ENCODE assay signal across 8 mouse cellular contexts in the genomic region with DNA sequence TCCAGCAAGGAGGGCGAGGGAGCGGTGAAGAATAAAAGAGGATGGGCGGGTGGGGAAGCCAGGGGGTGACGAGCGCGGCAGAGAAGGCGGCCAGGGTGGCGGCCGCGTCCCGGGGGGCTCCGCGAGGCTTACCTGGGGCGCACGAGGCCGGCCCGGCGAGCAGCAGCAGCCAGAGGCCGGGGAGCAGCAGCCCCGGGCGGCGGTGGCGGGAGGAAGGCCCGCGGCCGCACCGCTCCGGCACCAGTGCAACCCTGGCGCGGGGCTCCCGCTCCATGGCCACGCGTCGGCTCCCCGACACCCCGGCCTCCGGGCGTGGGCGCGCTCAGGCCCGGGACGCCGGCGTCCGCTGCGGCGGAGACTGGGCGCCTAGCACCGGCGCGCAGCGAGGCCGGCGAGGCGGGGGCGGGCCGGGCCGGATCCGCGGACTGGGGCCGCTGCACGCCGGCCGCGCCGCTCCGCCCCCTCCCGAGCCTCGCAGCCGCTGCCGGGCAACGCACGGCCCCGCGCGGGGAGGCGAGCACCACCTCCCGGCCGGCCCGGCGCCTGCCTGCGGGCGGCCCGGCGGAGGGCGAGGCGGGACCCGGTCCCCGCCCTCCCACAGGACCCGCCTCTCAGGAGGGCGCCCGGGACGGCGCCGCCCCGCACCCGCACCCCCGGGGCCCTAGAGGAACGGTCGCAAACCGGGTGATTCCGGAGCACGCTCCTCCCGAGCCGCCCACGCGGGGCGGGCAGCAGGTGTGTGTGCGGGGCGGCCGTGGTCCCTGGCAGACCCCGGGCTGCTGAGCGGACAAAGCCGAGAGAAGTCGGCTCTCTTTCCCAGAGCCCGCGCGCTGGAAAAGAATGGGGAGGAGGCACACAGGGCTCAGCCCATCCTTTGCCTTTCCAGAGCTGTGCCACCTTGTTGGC. TPM values are rescaled to one million over a fixed set of nuclear protein-coding genes. Genes with fewer than 3 reads are reported as not detected.
DNase-seq lines count a peak whose midpoint lies in the region; ATAC-seq and TF ChIP-seq lines count a peak whose summit lies in the region.

TSS of gene D630045J12Rik (minus strand) at position 274 of the 906 bp plus-strand sequence.

- WGBS in forebrain, embryonic 11.5 days = under 1% methylated on average over 108 of the region's 118 CpGs
- under 1% methylated on average over 86 of the region's 118 CpGs for WGBS in heart, embryonic 16.5 days
- under 1% methylated on average over 99 of the region's 118 CpGs for WGBS in liver, embryonic 16.5 days (ENCODE audit: insufficient replicate concordance)
- 0% methylated on average over 56 of the region's 118 CpGs for WGBS in neural tube, embryonic 15.5 days

- H3K4me3 ChIP-seq in CH12.LX (replicated peaks in 1 of 3; ENCODE audit: low read depth in 2 of 3, low read length in 2 of 3, poor library complexity in 1 of 3) = peak within 1 kb of the TSS; percentile 42 to 79 (median 73)
- H3K4me3 ChIP-seq in brown adipose tissue, adult 24 weeks (ENCODE audit: insufficient read depth, low read depth, low read length) = peak within 1 kb of the TSS; percentile 67
- peak within 1 kb of the TSS; percentile 82 for H3K4me3 ChIP-seq in forebrain, embryonic 11.5 days (ENCODE audit: low read depth, low read length)
- peak within 1 kb of the TSS; percentile 88 for H3K4me3 ChIP-seq in heart, embryonic 16.5 days (ENCODE audit: low read length)
- peak within 1 kb of the TSS; percentile 64 for H3K4me3 ChIP-seq in liver, embryonic 16.5 days (ENCODE audit: low read depth, low read length)
- peak within 1 kb of the TSS; percentile 85 for H3K4me3 ChIP-seq in neural tube, embryonic 15.5 days (replicated peaks)

- TF ChIP-seq EP300 in CH12.LX (IDR thresholded peaks at IDR 0.05; ENCODE audit: low read length) = no peak

- peaks cover 13 to 74% of the 10 kb centered on the region in 2 experiments for H3K4me1 ChIP-seq in CH12.LX (ENCODE audit: control insufficient read depth in 1 of 2, insufficient read depth in 2 of 2)
- H3K4me1 ChIP-seq in brown adipose tissue, adult 24 weeks (ENCODE audit: control insufficient read depth, insufficient read depth, insufficient read length, low read length) = peaks cover 2% of the 10 kb centered on the region; the same call in 1 of the 2 replicates
- H3K4me1 ChIP-seq in forebrain, embryonic 11.5 days (replicated peaks; ENCODE audit: control insufficient read depth, insufficient read depth, low read length) = peaks cover 12% of the 10 kb centered on the region; the same call in 1 of the 2 replicates
- H3K4me1 ChIP-seq in heart, embryonic 16.5 days (ENCODE audit: control insufficient read depth, insufficient read depth, low read length) = 0 out of 2 replicates have a peak, but pooled peaks cover 7% of the 10 kb centered on the region
- H3K4me1 ChIP-seq in liver, embryonic 16.5 days (ENCODE audit: control insufficient read depth, low read depth, low read length) = peaks cover 6% of the 10 kb centered on the region; the same call in 1 of the 2 replicates
- peaks cover 40% of the 10 kb centered on the region for H3K4me1 ChIP-seq in neural tube, embryonic 15.5 days

- in situ Hi-C loops in CH12.LX (cut with MboI; ENCODE audit: low pct_ligation_motif_present, low pct_unique_long_range_greater_than_20kb, low sequenced_read_pairs) = loop anchor here (10.0 kb wide), 1 partner anchor 49 kb away; no protein-coding TSS in a partner anchor

- no peaks in the 10 kb centered on the region for H3K36me3 ChIP-seq in CH12.LX (replicated peaks in 1 of 2; ENCODE audit: control insufficient read depth in 1 of 2, insufficient read depth in 1 of 2, low read length in 1 of 2)
- no peaks in the 10 kb centered on the region for H3K36me3 ChIP-seq in forebrain, embryonic 11.5 days (ENCODE audit: control insufficient read depth, insufficient read depth, low read length)
- H3K36me3 ChIP-seq in heart, embryonic 16.5 days (ENCODE audit: control insufficient read depth, insufficient read depth) = no peaks in the 10 kb centered on the region
- H3K36me3 ChIP-seq in liver, embryonic 16.5 days (ENCODE audit: control insufficient read depth, insufficient read depth) = no peaks in the 10 kb centered on the region
- no peaks in the 10 kb centered on the region for H3K36me3 ChIP-seq in neural tube, embryonic 15.5 days

- peak within 1 kb of the TSS; percentile 86 for H3K4me2 ChIP-seq in CH12.LX (ENCODE audit: insufficient read depth, low read depth, poor library complexity, severe bottlenecking)
- peak within 1 kb of the TSS; percentile 74 for H3K4me2 ChIP-seq in forebrain, embryonic 11.5 days (ENCODE audit: low read depth, low read length, severe bottlenecking)
- H3K4me2 ChIP-seq in heart, embryonic 16.5 days (ENCODE audit: low read depth, low read length) = peak within 1 kb of the TSS; percentile 95
- H3K4me2 ChIP-seq in liver, embryonic 16.5 days (ENCODE audit: low read depth, low read length) = peak within 1 kb of the TSS; percentile 88
- H3K4me2 ChIP-seq in neural tube, embryonic 15.5 days = peak within 1 kb of the TSS; percentile 83

- peak; percentile 31 for DNase-seq in CH12.LX (ENCODE audit: extremely low read depth)
- DNase-seq in forebrain, embryonic 11.5 days (ENCODE audit: low spot score) = peak; percentile 85
- peak; percentile 75 to 93 for DNase-seq in kidney, postnatal 25 days
- DNase-seq in thymus, adult 18-20 months = peak; percentile 44 to 48

- dilution Hi-C loops in CH12.LX (cut with MboI; ENCODE audit: extremely low pct_ligation_motif_present, extremely low pct_unique_long_range_greater_than_20kb, low sequenced_read_pairs) = no loop called here

- peak in 1 of 2 experiments; percentile 48; a peak in 2 of 4 replicates for TF ChIP-seq CTCF in CH12.LX (conservative IDR thresholded peaks at IDR 0.05 in 1 of 2, IDR thresholded peaks at IDR 0.05 in 1 of 2; ENCODE audit: low read depth in 2 of 2, low read length in 2 of 2)

- H3K9me3 ChIP-seq in CH12.LX (replicated peaks; ENCODE audit: low read length) = no peaks in the 10 kb centered on the region
- H3K9me3 ChIP-seq in forebrain, embryonic 11.5 days (ENCODE audit: control insufficient read depth, low read length) = no peaks in the 10 kb centered on the region
- no peaks in the 10 kb centered on the region for H3K9me3 ChIP-seq in heart, embryonic 16.5 days (replicated peaks; ENCODE audit: control insufficient read depth, low read length)
- no peaks in the 10 kb centered on the region for H3K9me3 ChIP-seq in liver, embryonic 16.5 days (replicated peaks; ENCODE audit: control insufficient read depth, low read length)
- no peaks in the 10 kb centered on the region for H3K9me3 ChIP-seq in neural tube, embryonic 15.5 days (replicated peaks)

- peak; percentile 5 for TF ChIP-seq RAD21 in CH12.LX (IDR thresholded peaks at IDR 0.05; ENCODE audit: low read depth, low read length)

- H3K27ac ChIP-seq in CH12.LX (ENCODE audit: insufficient read depth, low read depth) = no peak within 1 kb of the TSS
- no peak within 1 kb of the TSS for H3K27ac ChIP-seq in brown adipose tissue, adult 24 weeks (replicated peaks; ENCODE audit: low read depth, low read length)
- peak within 1 kb of the TSS; percentile 54 for H3K27ac ChIP-seq in forebrain, embryonic 11.5 days (ENCODE audit: low read depth, low read length)
- peak within 1 kb of the TSS; percentile 36 for H3K27ac ChIP-seq in heart, embryonic 16.5 days (ENCODE audit: low read length)
- no peak within 1 kb of the TSS for H3K27ac ChIP-seq in liver, embryonic 16.5 days (ENCODE audit: low read length)
- peak within 1 kb of the TSS; percentile 96 for H3K27ac ChIP-seq in neural tube, embryonic 15.5 days (replicated peaks)

- H3K27me3 ChIP-seq in CH12.LX (replicated peaks) = no peaks in the 10 kb centered on the region
- peaks cover 2% of the 10 kb centered on the region; the same call in 1 of the 2 replicates for H3K27me3 ChIP-seq in forebrain, embryonic 11.5 days (ENCODE audit: control insufficient read depth, insufficient read depth, low read length)
- no peaks in the 10 kb centered on the region for H3K27me3 ChIP-seq in heart, embryonic 16.5 days (ENCODE audit: control insufficient read depth, insufficient read depth, low read length)
- peaks cover 32% of the 10 kb centered on the region for H3K27me3 ChIP-seq in liver, embryonic 16.5 days (ENCODE audit: control insufficient read depth, insufficient read depth, low read depth, low read length)
- H3K27me3 ChIP-seq in neural tube, embryonic 15.5 days (replicated peaks) = no peaks in the 10 kb centered on the region

- no peaks in the 10 kb centered on the region for H3K79me2 ChIP-seq in CH12.LX (replicated peaks; ENCODE audit: control insufficient read depth, extremely low read depth, insufficient read depth, poor library complexity, severe bottlenecking)

- no peak; the same call in 1 of the 2 replicates for TF ChIP-seq POLR2A in CH12.LX (IDR thresholded peaks at IDR 0.05; ENCODE audit: low read depth, low read length)

- peak within 1 kb of the TSS; percentile 78 for H3K9ac ChIP-seq in CH12.LX (ENCODE audit: insufficient read depth, low read depth)
- H3K9ac ChIP-seq in forebrain, embryonic 11.5 days (ENCODE audit: low read length) = peak within 1 kb of the TSS; percentile 97
- H3K9ac ChIP-seq in heart, embryonic 16.5 days (ENCODE audit: low read length) = peak within 1 kb of the TSS; percentile 89
- H3K9ac ChIP-seq in liver, embryonic 16.5 days (ENCODE audit: low read depth, low read length) = peak within 1 kb of the TSS; percentile 57; the same call in 1 of the 2 replicates
- H3K9ac ChIP-seq in neural tube, embryonic 15.5 days (replicated peaks) = peak within 1 kb of the TSS; percentile 97

- peak; percentile 95 for ATAC-seq in forebrain, embryonic 11.5 days (replicated peaks; ENCODE audit: low FRiP score)
- ATAC-seq in heart, embryonic 16.5 days (replicated peaks; ENCODE audit: extremely low read depth, insufficient read depth, low FRiP score) = peak; percentile 95
- peak; percentile 97 for ATAC-seq in liver, embryonic 16.5 days (ENCODE audit: low read depth)
- ATAC-seq in neural tube, embryonic 15.5 days (ENCODE audit: low FRiP score) = peak; percentile 92

TF ChIP-seq in CH12.LX, 34 proteins besides CTCF, POLR2A, EP300 and RAD21 (continues in another document):
- TF ChIP-seq USF1 (IDR thresholded peaks at IDR 0.05; ENCODE audit: low read depth, low read length) (no peak), IRF4 (IDR thresholded peaks at IDR 0.05; ENCODE audit: low read depth, low read length) (no peak), MAZ (IDR thresholded peaks at IDR 0.05; ENCODE audit: low read depth, low read length) (no peak), MXI1 (IDR thresholded peaks at IDR 0.05; ENCODE audit: low read depth, low read length) (peak; percentile 17; the same call in 1 of the 2 replicates)

RNA-seq across cellular contexts. Expression of gene D630045J12Rik, which starts in this region (rescaled TPM):
- total RNA-seq in CH12.LX (2012; rRNA removed) (1.3 and 1.7 TPM in 2 replicates), CH12.LX (2014; rRNA removed) (0.43 and 0.48 TPM in 2 replicates)
- 3.4 and 4.9 TPM in 2 replicates for polyA plus RNA-seq in CH12.LX (2012; ENCODE audit: insufficient read length, low read depth)
- 0.13 and 0.24 TPM in 2 replicates for polyA plus RNA-seq in brown adipose tissue, adult 24 weeks (2012; ENCODE audit: insufficient read depth, insufficient read length, missing spikeins)
- 13.4 and 15.0 TPM in 2 replicates for polyA plus RNA-seq in forebrain, embryonic 11.5 days (2014; fragmentation: Nextera tagmentation; extraction: Ambion mirVana)
- 1.3 TPM in 2 replicates for polyA plus RNA-seq in heart, embryonic 16.5 days (2015; fragmentation: Nextera tagmentation; extraction: Ambion mirVana)
- polyA plus RNA-seq in liver, embryonic 16.5 days (2015; fragmentation: Nextera tagmentation; extraction: Ambion mirVana) = 0.16 and 0.26 TPM in 2 replicates
- polyA plus RNA-seq in neural tube, embryonic 15.5 days (2015; fragmentation: Nextera tagmentation; extraction: Ambion mirVana) = 11.3 and 12.6 TPM in 2 replicates

Comparison
In these comparisons a context has a peak if more than half of its experiments do, and no peak if none do; other contexts are left out.
1. Peak in ATAC-seq, H3K4me3 ChIP-seq, H3K9ac ChIP-seq and H3K4me2 ChIP-seq in liver, embryonic 16.5 days; RNA of the gene not detected or under 1 TPM.
2. DNase-seq: peak in every context shown above with its lines; median percentile 85 in forebrain, embryonic 11.5 days; 84 in kidney, postnatal 25 days; 46 in thymus, adult 18-20 months; 31 in CH12.LX.
3. H3K27ac ChIP-seq: peak in forebrain, embryonic 11.5 days (single experiment), heart, embryonic 16.5 days (single experiment) and neural tube, embryonic 15.5 days (single experiment); none in CH12.LX (single experiment), brown adipose tissue, adult 24 weeks (single experiment) and liver, embryonic 16.5 days (single experiment).
4. Peak in every context shown above with its lines, with median percentiles within 50 percentile points of each other: H3K4me2 ChIP-seq, H3K4me3 ChIP-seq, H3K9ac ChIP-seq and ATAC-seq.